Mouse (Mus musculus): ENCODE measurements around the gene Auh. TPM values are rescaled to one million over a fixed set of nuclear protein-coding genes. Genes with fewer than 3 reads are reported as not detected.

Gene Auh
- total RNA-seq, 4 experiments from 2014 or later: 103 to 112 (median 107) TPM

GRCm38 (mm10) chr13:52805581-52805980 lies 123.9 kb downstream of the Auh start:
- no peak for DNase-seq (ENCODE audit: low spot score in 2 of 2)

- DNase-seq (ENCODE audit: low spot score in 2 of 2): no peak
Observed at GRCm38 (mm10) chr13:52802482-52802881, 127.0 kb downstream of the Auh start.

- no peak for DNase-seq (ENCODE audit: low spot score in 2 of 2)
Observed at GRCm38 (mm10) chr13:52800687-52801341, 128.7 kb downstream of the Auh start.

- DNase-seq (ENCODE audit: low spot score in 2 of 2): no peak
Observed at GRCm38 (mm10) chr13:52800091-52800490, 129.4 kb downstream of the Auh start.

GRCm38 (mm10) chr13:52794232-52794631 lies 135.2 kb downstream of the Auh start:
- DNase-seq (ENCODE audit: low spot score in 2 of 2): no peak

GRCm38 (mm10) chr13:52793434-52793989 lies 136.0 kb downstream of the Auh start:
- DNase-seq (ENCODE audit: low spot score in 2 of 2): no peak

GRCm38 (mm10) chr13:52792242-52792844 lies 137.1 kb downstream of the Auh start:
- no peak for DNase-seq (ENCODE audit: low spot score in 2 of 2)

- DNase-seq (ENCODE audit: low spot score in 2 of 2): no peak
Observed at GRCm38 (mm10) chr13:52790894-52791293, 138.6 kb downstream of the Auh start.

Other genes with a start within 250 kb of the Auh start
- 10 to 100 TPM in 3 of 4 experiments, 1 to 10 TPM in 1; 9.8 to 16.8 (median 15.8) TPM for gene Nfil3, start 51.4 kb upstream of the Auh start, total RNA-seq (2022)

Measured in layer of hippocampus, adult 8-10 months (tissue).